Mouse (Mus musculus) neural tube, embryonic 15.5 days (tissue): ENCODE measurements at regions not wholly inside any gene's neighbourhood (a gene's known extent, or its start where the extent isn't known, plus 50 kb on each side); places are given as distances from the start of the nearest gene placed in this dataset.

Source experiments
- ATAC-seq: fragments of 200-750 bp; cut with Nextera tagmentation; 2 replicates; pipeline ENCODE4 v1.8.0; 2017; ENCODE audit warnings: mild to moderate bottlenecking, moderate TSS enrichment, moderate library complexity; ENCODE audit not compliant: low FRiP score
- H3K27ac ChIP-seq: fragments of 300-500 bp; sonication (generic); replicated peaks from 2 replicates; pipeline ENCODE4 v1.5.1; 2015; ENCODE audit warnings: mild to moderate bottlenecking, inconsistent platforms
- H3K27me3 ChIP-seq: fragments of 300-500 bp; sonication (generic); replicated peaks from 2 replicates; pipeline ENCODE4 v1.6.1; 2015; ENCODE audit warnings: inconsistent platforms
- H3K36me3 ChIP-seq: fragments of 300-500 bp; sonication (generic); 2 replicates; pipeline ENCODE4 v1.6.1; 2015; ENCODE audit warnings: inconsistent platforms
- H3K4me1 ChIP-seq: fragments of 300-500 bp; sonication (generic); 2 replicates; pipeline ENCODE4 v1.6.1; 2015; ENCODE audit warnings: inconsistent platforms
- H3K4me2 ChIP-seq: fragments of 300-500 bp; sonication (generic); 2 replicates; pipeline ENCODE4 v1.6.1; 2015; ENCODE audit warnings: inconsistent platforms, mild to moderate bottlenecking, moderate library complexity
- H3K4me3 ChIP-seq: fragments of 300-500 bp; sonication (generic); replicated peaks from 2 replicates; pipeline ENCODE4 v1.5.1; 2015; ENCODE audit warnings: mild to moderate bottlenecking, inconsistent platforms
- H3K9ac ChIP-seq: fragments of 300-500 bp; sonication (generic); replicated peaks from 2 replicates; pipeline ENCODE4 v1.6.1; 2015; ENCODE audit warnings: mild to moderate bottlenecking, inconsistent platforms
- H3K9me3 ChIP-seq: fragments of 300-500 bp; sonication (generic); replicated peaks from 2 replicates; pipeline ENCODE4 v1.6.1; 2016; ENCODE audit warnings: inconsistent platforms
- WGBS: fragments of 180-500 bp; shearing (Covaris S2); methylation state at CpG from one replicate; pipeline ENCODE4 v1.1.7; 2015; ENCODE audit warnings: mixed read lengths; 5-methylcytosine and 5-hydroxymethylcytosine counted together

- Histone ChIP-seq H3K4me2 (no peak overlapping the region), H3K9ac (no peak overlapping the region), H3K9me3 (no peaks in the 10 kb centered on the region), H3K36me3 (no peaks in the 10 kb centered on the region), H3K27me3 (no peaks in the 10 kb centered on the region), H3K4me3 (no peak overlapping the region), H3K4me1 (peaks cover 20% of the 10 kb centered on the region), H3K27ac (peak overlapping the region; percentile 73)
- ATAC-seq = peak; percentile 85
- WGBS = 17% methylated on average over 19 of the region's 19 CpGs
Observed at GRCm38 (mm10) chr3:35088241-35089080, 438.3 kb downstream of the Sox2 start.

GRCm38 (mm10) chr3:35090496-35091133 lies 440.4 kb downstream of the Sox2 start:
- H3K9ac ChIP-seq = no peak overlapping the region
- H3K27me3 ChIP-seq = no peaks in the 10 kb centered on the region
- H3K4me2 ChIP-seq = no peak overlapping the region
- peaks cover 17% of the 10 kb centered on the region for H3K4me1 ChIP-seq
- WGBS = 27% methylated on average over 5 of the region's 5 CpGs
- no peaks in the 10 kb centered on the region for H3K9me3 ChIP-seq
- peak overlapping the region; percentile 73 for H3K27ac ChIP-seq
- ATAC-seq = peak; percentile 13; the same call in 1 of the 2 replicates
- H3K36me3 ChIP-seq = no peaks in the 10 kb centered on the region
- H3K4me3 ChIP-seq = no peak overlapping the region

GRCm38 (mm10) chr3:35093001-35093400 lies 442.8 kb downstream of the Sox2 start:
- no peak overlapping the region for H3K27ac ChIP-seq
- no peak overlapping the region for H3K4me2 ChIP-seq
- H3K9me3 ChIP-seq = no peaks in the 10 kb centered on the region
- no peaks in the 10 kb centered on the region for H3K36me3 ChIP-seq
- H3K27me3 ChIP-seq = no peaks in the 10 kb centered on the region
- H3K4me3 ChIP-seq = no peak overlapping the region
- H3K9ac ChIP-seq = no peak overlapping the region
- no peak for ATAC-seq
- peaks cover 15% of the 10 kb centered on the region for H3K4me1 ChIP-seq
- 91% methylated on average over 9 of the region's 9 CpGs for WGBS

- Histone ChIP-seq H3K9ac (no peak overlapping the region), H3K4me1 (0 out of 2 replicates have a peak, but pooled peaks cover 2% of the 10 kb centered on the region), H3K9me3 (no peaks in the 10 kb centered on the region), H3K4me2 (no peak overlapping the region), H3K36me3 (no peaks in the 10 kb centered on the region), H3K27me3 (no peaks in the 10 kb centered on the region), H3K4me3 (no peak overlapping the region), H3K27ac (no peak overlapping the region)
- WGBS = 97% methylated on average over 8 of the region's 8 CpGs
- ATAC-seq = no peak
Observed at GRCm38 (mm10) chr3:35095221-35095620, 445.0 kb downstream of the Sox2 start.

- no peak overlapping the region for H3K4me3 ChIP-seq
Observed at GRCm38 (mm10) chr3:35096381-35096780, 446.2 kb downstream of the Sox2 start.

GRCm38 (mm10) chr3:35097766-35098165 lies 447.6 kb downstream of the Sox2 start:
- Histone ChIP-seq H3K9ac (no peak overlapping the region), H3K27ac (no peak overlapping the region), H3K4me1 (no peaks in the 10 kb centered on the region), H3K4me2 (no peak overlapping the region), H3K9me3 (no peaks in the 10 kb centered on the region), H3K27me3 (no peaks in the 10 kb centered on the region), H3K4me3 (no peak overlapping the region), H3K36me3 (no peaks in the 10 kb centered on the region)
- 78% methylated on average over 6 of the region's 6 CpGs for WGBS
- no peak for ATAC-seq

More at GRCm38 (mm10) chr3:35096381-35096780, 446.2 kb downstream of the Sox2 start:
- Histone ChIP-seq H3K4me2 (no peak overlapping the region), H3K27ac (no peak overlapping the region), H3K4me1 (no peaks in the 10 kb centered on the region), H3K36me3 (no peaks in the 10 kb centered on the region), H3K9me3 (no peaks in the 10 kb centered on the region), H3K9ac (no peak overlapping the region), H3K27me3 (no peaks in the 10 kb centered on the region)
- 76% methylated on average over 5 of the region's 5 CpGs for WGBS
- no peak for ATAC-seq

GRCm38 (mm10) chr3:35099226-35099625 lies 449.0 kb downstream of the Sox2 start:
- no peaks in the 10 kb centered on the region for H3K9me3 ChIP-seq
- 0 out of 2 replicates have a peak, but pooled peaks cover 1% of the 10 kb centered on the region for H3K4me1 ChIP-seq
- peaks cover 6% of the 10 kb centered on the region; the same call in 1 of the 2 replicates for H3K27me3 ChIP-seq
- H3K27ac ChIP-seq = no peak overlapping the region
- H3K4me3 ChIP-seq = no peak overlapping the region
- no peak overlapping the region for H3K4me2 ChIP-seq
- H3K36me3 ChIP-seq = no peaks in the 10 kb centered on the region
- WGBS = 74% methylated on average over 3 of the region's 3 CpGs
- no peak overlapping the region for H3K9ac ChIP-seq
- ATAC-seq = no peak

- H3K27ac ChIP-seq = no peak overlapping the region
- H3K27me3 ChIP-seq = peaks cover 8% of the 10 kb centered on the region; the same call in 1 of the 2 replicates
Observed at GRCm38 (mm10) chr3:35099876-35100420, 449.7 kb downstream of the Sox2 start.

GRCm38 (mm10) chr3:35101286-35101685 lies 451.1 kb downstream of the Sox2 start:
- no peaks in the 10 kb centered on the region for H3K36me3 ChIP-seq
- ATAC-seq = no peak
- no peak overlapping the region for H3K27ac ChIP-seq
- no peak overlapping the region for H3K4me3 ChIP-seq
- H3K4me2 ChIP-seq = no peak overlapping the region
- peaks cover 11% of the 10 kb centered on the region for H3K4me1 ChIP-seq
- WGBS = 76% methylated on average over 8 of the region's 8 CpGs
- H3K9ac ChIP-seq = no peak overlapping the region
- H3K9me3 ChIP-seq = no peaks in the 10 kb centered on the region
- H3K27me3 ChIP-seq = peaks cover 12% of the 10 kb centered on the region; the same call in 1 of the 2 replicates

More at GRCm38 (mm10) chr3:35099876-35100420, 449.7 kb downstream of the Sox2 start:
- ATAC-seq = no peak
- Histone ChIP-seq H3K4me1 (peaks cover 4% of the 10 kb centered on the region), H3K9me3 (no peaks in the 10 kb centered on the region), H3K4me3 (no peak overlapping the region), H3K4me2 (no peak overlapping the region), H3K36me3 (no peaks in the 10 kb centered on the region), H3K9ac (no peak overlapping the region)
- 61% methylated on average over 10 of the region's 10 CpGs for WGBS

GRCm38 (mm10) chr3:35101951-35102350 lies 451.7 kb downstream of the Sox2 start:
- 27% methylated on average over 5 of the region's 5 CpGs for WGBS
- Histone ChIP-seq H3K27ac (0 out of 2 replicates have a peak overlapping the region, but pooled peaks have one; percentile 10), H3K4me2 (no peak overlapping the region), H3K4me1 (peaks cover 13% of the 10 kb centered on the region), H3K4me3 (no peak overlapping the region), H3K9me3 (no peaks in the 10 kb centered on the region), H3K9ac (no peak overlapping the region), H3K36me3 (no peaks in the 10 kb centered on the region), H3K27me3 (peaks cover 14% of the 10 kb centered on the region; the same call in 1 of the 2 replicates)
- no peak for ATAC-seq

GRCm38 (mm10) chr3:35102715-35103591 lies 452.7 kb downstream of the Sox2 start:
- 27% methylated on average over 13 of the region's 13 CpGs for WGBS
- peak; percentile 80 for ATAC-seq
- Histone ChIP-seq H3K9me3 (no peaks in the 10 kb centered on the region), H3K4me1 (peaks cover 13% of the 10 kb centered on the region), H3K27me3 (peaks cover 18% of the 10 kb centered on the region; the same call in 1 of the 2 replicates), H3K9ac (no peak overlapping the region), H3K4me2 (no peak overlapping the region), H3K4me3 (no peak overlapping the region), H3K36me3 (no peaks in the 10 kb centered on the region), H3K27ac (peak overlapping the region; percentile 10; the same call in 1 of the 2 replicates)
